Mouse (Mus musculus) myocyte (in vitro differentiated cells): ENCODE results near the gene Rps6kc1. TPM values are rescaled to one million over a fixed set of nuclear protein-coding genes. Genes with fewer than 3 reads are reported as not detected.

Experiments
- H3K27me3 ChIP-seq: one replicate; pipeline ENCODE4 v1.6.1; 2011; ENCODE audit not compliant: control insufficient read depth, insufficient read depth, insufficient read length
- H3K36me3 ChIP-seq: one replicate; pipeline ENCODE4 v1.6.1; 2011; ENCODE audit not compliant: control insufficient read depth, insufficient read depth
- H3K4me2 ChIP-seq: one replicate; pipeline ENCODE4 v1.6.1; 2011; ENCODE audit warnings: low read depth, control low read depth
- H3K4me3 ChIP-seq: one replicate; pipeline ENCODE4 v1.5.1; 2011; ENCODE audit warnings: mild to moderate bottlenecking, control low read depth, moderate library complexity
- H3K79me2 ChIP-seq: one replicate; pipeline ENCODE4 v1.6.1; 2011; ENCODE audit not compliant: control insufficient read depth, insufficient read depth
- H3ac ChIP-seq: one replicate; pipeline ENCODE4 v1.6.1; 2011; ENCODE audit not compliant: control insufficient read depth, insufficient read length
- CEBPB ChIP-seq: IDR thresholded peaks from 2 replicates; pipeline ENCODE4 v1.6.1; 2011; ENCODE audit warnings: mild to moderate bottlenecking, moderate library complexity; ENCODE audit not compliant: poor library complexity, insufficient read depth, severe bottlenecking
- E2F4 ChIP-seq: IDR thresholded peaks from one replicate; pipeline ENCODE4 v1.6.1; 2011; ENCODE audit warnings: mild to moderate bottlenecking, control low read depth, moderate library complexity; ENCODE audit not compliant: insufficient read depth
- MAX ChIP-seq: IDR thresholded peaks from one replicate; pipeline ENCODE4 v1.6.1; 2011; ENCODE audit warnings: low read depth, mild to moderate bottlenecking, control low read depth
- MYOD1 ChIP-seq, 3 experiments: IDR thresholded peaks; one replicate each; pipeline ENCODE4 v1.6.1; 2011; ENCODE audit warnings: control low read depth in 2 of 3, low read depth in 2 of 3, mild to moderate bottlenecking in 2 of 3, moderate library complexity in 1 of 3; ENCODE audit not compliant: insufficient read length in 2 of 3, control insufficient read depth in 1 of 3
- MYOG ChIP-seq, 3 experiments: IDR thresholded peaks; one replicate each; pipeline ENCODE4 v1.6.1; 2011; ENCODE audit warnings: control low read depth in 2 of 3, low read depth in 2 of 3, mild to moderate bottlenecking in 2 of 3; ENCODE audit not compliant: insufficient read length in 2 of 3, control insufficient read depth in 1 of 3, insufficient read depth in 1 of 3
- POLR2A ChIP-seq: IDR thresholded peaks from one replicate; pipeline ENCODE4 v1.6.1; 2011; ENCODE audit warnings: low read depth, mild to moderate bottlenecking, control low read depth, moderate library complexity; ENCODE audit not compliant: insufficient read length
- POLR2AphosphoS2 ChIP-seq: IDR thresholded peaks from one replicate; pipeline ENCODE4 v1.6.1; 2011; ENCODE audit warnings: low read depth, control low read depth; ENCODE audit not compliant: insufficient read length
- REST ChIP-seq: IDR thresholded peaks from one replicate; pipeline ENCODE4 v1.6.1; 2011; ENCODE audit warnings: mild to moderate bottlenecking, control low read depth, moderate library complexity; ENCODE audit not compliant: insufficient read depth, insufficient read length
- SRF ChIP-seq: IDR thresholded peaks from one replicate; pipeline ENCODE4 v1.6.1; 2011; ENCODE audit warnings: low read depth; ENCODE audit not compliant: control insufficient read depth, insufficient read length
- TCF12 ChIP-seq: IDR thresholded peaks from one replicate; pipeline ENCODE4 v1.6.1; 2011; ENCODE audit warnings: mild to moderate bottlenecking, control low read depth; ENCODE audit not compliant: poor library complexity, insufficient read depth, severe bottlenecking
- TCF3 ChIP-seq: IDR thresholded peaks from one replicate; pipeline ENCODE4 v1.6.1; 2011; ENCODE audit warnings: low read depth, control low read depth; ENCODE audit not compliant: insufficient read length
- USF1 ChIP-seq: IDR thresholded peaks from one replicate; pipeline ENCODE4 v1.6.1; 2011; ENCODE audit warnings: low read depth, mild to moderate bottlenecking, control low read depth, moderate library complexity
- polyA plus RNA-seq: library from polyadenylated mRNA; unstranded; fragments of >200 nt; fragmentation: generic; extraction: Trizol; gene quantifications from one replicate; pipeline ENCODE4 v1.2.1, GENCODE M21; 2012; ENCODE audit warnings: missing spikeins

Gene Rps6kc1
- polyA plus RNA-seq, 1 experiment: 18.9 TPM

DNA sequence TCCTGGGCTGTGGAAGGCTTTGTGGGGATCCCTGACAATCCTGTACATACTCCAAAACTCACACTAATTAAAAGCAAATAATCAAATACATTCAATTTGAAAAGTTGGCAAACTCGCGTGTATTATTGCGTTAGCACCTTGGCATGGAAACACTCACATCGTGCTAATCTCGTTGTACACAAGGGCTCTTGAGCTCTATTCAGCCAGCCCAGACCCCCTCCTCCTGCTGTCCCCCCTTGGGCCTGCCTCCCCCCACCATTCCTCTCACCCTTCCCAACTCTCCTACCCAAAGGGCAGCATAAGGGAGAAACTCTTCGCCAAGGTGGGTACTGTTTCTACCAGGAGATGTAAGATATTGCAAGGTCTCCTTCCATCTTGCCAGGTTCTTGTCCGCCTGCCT is 255.9 kb downstream of the Rps6kc1 start:
- Histone ChIP-seq H3K4me3 (no peak overlapping the region), H3K36me3 (no peaks in the 10 kb centered on the region), H3ac (no peak overlapping the region), H3K79me2 (no peaks in the 10 kb centered on the region), H3K4me2 (no peak overlapping the region), H3K27me3 (peaks cover 16% of the 10 kb centered on the region)
- no peak for TF ChIP-seq TCF3
- TF ChIP-seq REST: no peak
- no peak for TF ChIP-seq E2F4
- no peak for TF ChIP-seq CEBPB
- TF ChIP-seq SRF: no peak
- no peak for TF ChIP-seq MYOD1 (IDR thresholded peaks at IDR 0.05; ENCODE audit: control insufficient read depth in 1 of 3, insufficient read length in 2 of 3, low read depth in 2 of 3)
- TF ChIP-seq POLR2AphosphoS2: no peak
- no peak for TF ChIP-seq MAX
- no peak for TF ChIP-seq MYOG (IDR thresholded peaks at IDR 0.05; ENCODE audit: control insufficient read depth in 1 of 3, insufficient read depth in 1 of 3, insufficient read length in 2 of 3, low read depth in 2 of 3)
- TF ChIP-seq USF1: no peak
- TF ChIP-seq TCF12: no peak

DNA sequence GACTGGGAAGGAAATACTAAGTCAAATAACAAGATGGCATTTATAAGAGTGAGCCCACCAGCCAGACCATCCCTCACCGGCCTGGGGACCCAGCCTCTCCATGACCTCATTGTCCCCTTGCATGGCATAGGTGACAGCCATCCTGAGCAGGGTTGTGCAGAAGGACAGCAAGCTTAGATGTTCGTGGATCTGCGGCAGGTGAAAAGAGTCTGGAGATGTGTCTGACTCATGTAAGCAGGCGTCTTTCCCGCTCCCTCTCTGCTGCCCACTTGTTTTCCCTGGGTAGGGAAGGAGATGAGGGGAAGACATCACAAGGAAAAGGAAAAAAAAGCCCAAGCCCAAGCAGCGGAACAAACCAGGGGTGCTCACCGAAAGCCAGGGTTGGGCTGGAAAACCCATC is 256.5 kb downstream of the Rps6kc1 start:
- TF ChIP-seq CEBPB (no peak), MYOD1 (IDR thresholded peaks at IDR 0.05; ENCODE audit: control insufficient read depth in 1 of 3, insufficient read length in 2 of 3, low read depth in 2 of 3) (no peak), TCF12 (no peak), SRF (no peak), POLR2AphosphoS2 (no peak), TCF3 (no peak), E2F4 (no peak), MAX (no peak), REST (no peak), POLR2A (no peak), USF1 (no peak), MYOG (IDR thresholded peaks at IDR 0.05; ENCODE audit: control insufficient read depth in 1 of 3, insufficient read depth in 1 of 3, insufficient read length in 2 of 3, low read depth in 2 of 3) (no peak)
- Histone ChIP-seq H3K36me3 (no peaks in the 10 kb centered on the region), H3ac (no peak overlapping the region), H3K4me2 (no peak overlapping the region), H3K79me2 (no peaks in the 10 kb centered on the region), H3K27me3 (peaks cover 16% of the 10 kb centered on the region), H3K4me3 (no peak overlapping the region)

DNA sequence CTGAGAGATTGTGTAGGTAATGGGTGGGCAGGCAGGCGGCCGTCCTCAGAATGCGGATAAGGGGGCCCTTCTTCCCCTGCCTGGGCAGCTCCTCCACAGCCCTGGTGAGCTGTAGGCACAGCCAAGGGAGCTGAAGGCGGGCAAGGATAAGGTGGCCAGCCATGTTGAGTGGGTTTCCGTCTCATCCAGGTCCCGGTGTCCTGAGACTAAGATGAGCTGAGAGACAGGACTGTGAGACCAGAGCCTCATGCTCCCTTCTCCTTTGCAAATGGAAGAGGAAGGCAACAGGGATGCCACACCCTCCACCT is 256.9 kb downstream of the Rps6kc1 start:
- H3ac ChIP-seq: no peak overlapping the region
- no peak for TF ChIP-seq POLR2AphosphoS2
- TF ChIP-seq TCF3: no peak
- no peak for TF ChIP-seq MAX
- no peak for TF ChIP-seq CEBPB
- TF ChIP-seq REST: no peak

DNA sequence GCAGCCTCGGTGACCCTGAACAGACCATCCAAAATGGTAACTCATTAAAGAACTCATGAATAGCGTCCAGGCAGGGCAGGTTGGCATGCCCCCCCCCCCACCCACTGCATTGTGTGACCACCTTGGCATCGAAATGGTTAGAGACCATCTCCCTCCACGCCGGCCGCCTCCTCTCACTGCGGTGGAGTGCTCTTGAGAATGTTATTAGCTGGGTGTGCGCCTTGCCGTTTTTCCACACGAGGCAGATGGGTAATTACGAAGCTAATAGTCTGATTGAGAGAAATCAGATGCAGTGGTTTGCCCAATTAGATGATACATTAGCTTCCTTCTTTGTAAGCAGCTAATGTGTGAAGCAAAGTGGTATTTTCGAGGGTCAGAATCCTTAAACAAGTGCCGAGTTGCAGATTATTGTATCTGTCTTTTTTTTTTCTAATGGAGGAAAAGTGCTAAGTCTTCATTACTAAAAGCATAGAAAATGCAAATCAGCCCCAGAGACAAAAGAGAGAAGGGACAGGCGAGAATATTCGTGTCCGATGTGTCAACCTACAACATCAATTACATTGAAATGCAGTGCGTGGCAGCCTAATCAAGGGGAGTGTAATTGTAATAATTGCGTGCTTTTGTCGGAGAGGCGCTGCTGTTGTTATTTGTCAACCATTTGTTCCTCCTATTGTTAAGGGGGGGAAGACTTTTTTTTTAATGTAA is 257.4 kb downstream of the Rps6kc1 start:
- Histone ChIP-seq H3K4me2 (no peak overlapping the region), H3K36me3 (no peaks in the 10 kb centered on the region), H3K4me3 (no peak overlapping the region), H3K27me3 (peaks cover 16% of the 10 kb centered on the region), H3K79me2 (no peaks in the 10 kb centered on the region), H3ac (no peak overlapping the region)
- no peak for TF ChIP-seq SRF
- no peak for TF ChIP-seq MYOG (IDR thresholded peaks at IDR 0.05; ENCODE audit: control insufficient read depth in 1 of 3, insufficient read depth in 1 of 3, insufficient read length in 2 of 3, low read depth in 2 of 3)
- no peak for TF ChIP-seq USF1
- TF ChIP-seq POLR2AphosphoS2: no peak
- no peak for TF ChIP-seq TCF3
- no peak for TF ChIP-seq POLR2A
- no peak for TF ChIP-seq MAX
- TF ChIP-seq E2F4: no peak

More for the DNA sequence above, 256.9 kb downstream of the Rps6kc1 start:
- Histone ChIP-seq H3K27me3 (peaks cover 16% of the 10 kb centered on the region), H3K36me3 (no peaks in the 10 kb centered on the region), H3K79me2 (no peaks in the 10 kb centered on the region), H3K4me3 (no peak overlapping the region), H3K4me2 (no peak overlapping the region)

GRCm38 (mm10) chr1:190653081-190653480 is 258.5 kb downstream of the Rps6kc1 start:
- Histone ChIP-seq H3K4me2 (no peak overlapping the region), H3K4me3 (no peak overlapping the region), H3K79me2 (no peaks in the 10 kb centered on the region), H3K36me3 (no peaks in the 10 kb centered on the region), H3K27me3 (peaks cover 16% of the 10 kb centered on the region), H3ac (no peak overlapping the region)
- TF ChIP-seq POLR2AphosphoS2 (no peak), SRF (no peak), TCF12 (no peak), E2F4 (no peak), USF1 (no peak), REST (no peak), MYOD1 (IDR thresholded peaks at IDR 0.05; ENCODE audit: control insufficient read depth in 1 of 3, insufficient read length in 2 of 3, low read depth in 2 of 3) (no peak), CEBPB (no peak), TCF3 (no peak), MYOG (IDR thresholded peaks at IDR 0.05; ENCODE audit: control insufficient read depth in 1 of 3, insufficient read depth in 1 of 3, insufficient read length in 2 of 3, low read depth in 2 of 3) (no peak), MAX (no peak), POLR2A (no peak)

Other genes with a start within 250 kb of the Rps6kc1 start
- gene Angel2, start 13.3 kb upstream of the Rps6kc1 start, polyA plus RNA-seq: 17.7 TPM
- 20.0 TPM for gene Vash2, start 67.5 kb upstream of the Rps6kc1 start, polyA plus RNA-seq
- 2.2 TPM for gene Flvcr1, start 114.4 kb upstream of the Rps6kc1 start, polyA plus RNA-seq
- not detected for gene Spata45, start 124.9 kb upstream of the Rps6kc1 start, polyA plus RNA-seq
- gene Tatdn3, start 151.2 kb upstream of the Rps6kc1 start, polyA plus RNA-seq: 10.7 TPM
- gene Nsl1, start 151.2 kb upstream of the Rps6kc1 start, polyA plus RNA-seq: 4.4 TPM
- 0.07 TPM for gene Batf3, start 186.1 kb upstream of the Rps6kc1 start, polyA plus RNA-seq